Mouse (Mus musculus): Measurements from ENCODE around the gene Aagab. TPM values are rescaled to one million over a fixed set of nuclear protein-coding genes. Genes with fewer than 3 reads are reported as not detected.

Aagab gene
- polyA plus RNA-seq, 1 experiment from 2014 or later, result 47.8 TPM

DNA sequence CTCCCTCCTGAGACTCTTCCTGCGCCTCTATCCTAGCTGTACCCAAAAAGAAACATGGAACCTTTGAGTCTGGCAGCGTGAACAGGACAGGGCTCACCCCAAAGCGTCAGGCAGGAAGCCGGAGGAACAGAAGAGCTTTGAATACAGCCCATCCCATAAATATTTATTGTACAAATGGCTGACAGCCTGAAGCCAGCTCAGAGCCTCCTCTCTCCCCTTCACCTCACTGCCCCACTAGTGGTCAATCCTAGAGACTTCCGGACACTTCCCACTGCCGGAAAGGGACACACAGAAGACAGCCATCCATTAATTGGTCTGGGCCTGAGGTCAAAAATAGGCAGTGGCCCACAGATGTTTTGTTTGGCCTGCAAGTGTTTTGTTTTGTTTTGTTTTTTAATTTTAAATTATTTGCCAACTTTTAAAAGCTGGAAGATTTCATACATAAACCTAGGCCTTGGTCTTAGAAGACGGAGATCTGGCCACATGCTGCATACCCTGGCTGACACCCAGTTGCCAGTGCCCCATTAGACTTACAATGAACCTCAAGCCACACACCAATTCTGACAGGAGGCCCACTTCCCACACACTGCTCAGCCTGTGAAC, 85.1 kb downstream of the Aagab start:
- POLR2A ChIA-PET, result interaction anchor here (0.6 kb wide), 1 partner anchor 23 kb away, joined by 6 read pairs; no protein-coding TSS in a partner anchor
- DNase-seq (ENCODE audit: low read depth, low spot score), result no peak
- no peaks in the 10 kb centered on the region for H3K27me3 ChIP-seq
- in situ Hi-C loops (cut with MboI; ENCODE audit: low pct_unique_long_range_greater_than_20kb), result no loop called here
- no peak for ATAC-seq
- TF ChIP-seq CTCF (IDR thresholded peaks at IDR 0.05), result no peak
- CTCF ChIA-PET, result no interaction called here

- in situ Hi-C loops (cut with MboI; ENCODE audit: low pct_unique_long_range_greater_than_20kb), result no loop called here
- DNase-seq (ENCODE audit: low read depth, low spot score) (no peak), ATAC-seq (no peak)
- TF ChIP-seq CTCF (IDR thresholded peaks at IDR 0.05), result no peak
- no peaks in the 10 kb centered on the region for H3K27me3 ChIP-seq
- ChIA-PET CTCF (no interaction called here), POLR2A (no interaction called here)
Measured at GRCm38 (mm10) chr9:63690511-63690910, 88.1 kb downstream of the Aagab start.

DNA sequence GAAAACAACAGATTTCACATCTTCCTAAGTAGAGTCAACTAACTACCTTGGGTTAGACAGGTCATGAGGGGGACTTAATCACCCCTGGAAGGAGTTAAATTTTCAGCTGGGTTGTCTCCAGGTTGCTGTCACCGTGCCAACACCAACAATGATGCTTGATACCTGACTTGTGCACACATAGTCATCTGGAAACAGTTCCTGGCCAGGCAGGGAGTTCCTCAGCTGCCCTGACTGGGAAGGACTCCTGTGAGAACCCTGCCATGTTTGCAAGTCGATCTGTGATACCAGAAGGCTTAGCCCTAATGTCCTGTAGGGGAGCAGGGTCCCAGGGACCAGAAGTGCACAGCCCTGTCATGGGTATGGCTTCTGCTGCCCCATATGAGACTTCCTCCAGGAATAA, 89.5 kb downstream of the Aagab start:
- ChIA-PET CTCF (no interaction called here), POLR2A (no interaction called here)
- ATAC-seq, result no peak
- no peak for DNase-seq (ENCODE audit: low read depth, low spot score)
- in situ Hi-C loops (cut with MboI; ENCODE audit: low pct_unique_long_range_greater_than_20kb), result no loop called here
- TF ChIP-seq CTCF (IDR thresholded peaks at IDR 0.05), result no peak
- no peaks in the 10 kb centered on the region for H3K27me3 ChIP-seq

Other genes with a start within 250 kb of the Aagab start
- 31.5 TPM for gene Map2k5, start 224.8 kb upstream of the Aagab start, polyA plus RNA-seq (2021)
- gene 2300009A05Rik, start 203.4 kb upstream of the Aagab start, polyA plus RNA-seq (2021), result 27.9 TPM
- 0.09 TPM for gene Iqch, start 167 bp upstream of the Aagab start, polyA plus RNA-seq (2021)
- 107 TPM for gene Smad3, start 155.3 kb downstream of the Aagab start, polyA plus RNA-seq (2021)

Data from Patski (cell line).